Mouse (Mus musculus) E14TG2a.4 (cell line): Measurements from ENCODE around the gene Slc35f4.

Experiments used
- H3K27me3 ChIP-seq: 2 replicates; pipeline ENCODE4 v1.6.1; 2014; ENCODE audit warnings: low read length, control low read depth; ENCODE audit not compliant: insufficient read depth
- H3K36me3 ChIP-seq: 2 replicates; pipeline ENCODE4 v1.6.1; 2014; ENCODE audit warnings: low read length, control low read depth; ENCODE audit not compliant: insufficient read depth
- H3K4me1 ChIP-seq: replicated peaks from 2 replicates; pipeline ENCODE4 v1.6.1; 2014; ENCODE audit warnings: low read depth, low read length, control low read depth
- H3K4me3 ChIP-seq: replicated peaks from 2 replicates; pipeline ENCODE4 v1.5.1; 2014; ENCODE audit warnings: mild to moderate bottlenecking, low read length
- H3K9me3 ChIP-seq: 2 replicates; pipeline ENCODE4 v1.6.1; 2014; ENCODE audit warnings: low read length, control low read depth
- CTCF ChIP-seq: conservative IDR thresholded peaks from 2 replicates; pipeline ENCODE4 v1.5.1; 2014; ENCODE audit warnings: low read length
- NANOG ChIP-seq: IDR thresholded peaks from 2 replicates; pipeline ENCODE4 v1.6.1; 2014; ENCODE audit warnings: borderline replicate concordance, low read length, mixed read lengths
- POU5F1 ChIP-seq: IDR thresholded peaks from 2 replicates; pipeline ENCODE4 v1.6.1; 2014; ENCODE audit warnings: low read length, borderline replicate concordance

The Slc35f4 gene

GRCm38 (mm10) chr14:49345835-49346234 is 180.0 kb downstream of the Slc35f4 start:
- TF ChIP-seq NANOG (no peak), CTCF (no peak), POU5F1 (no peak)
- H3K4me1 ChIP-seq = peaks cover 13% of the 10 kb centered on the region; the same call in 1 of the 2 replicates
- H3K27me3 ChIP-seq = no peaks in the 10 kb centered on the region
- H3K4me3 ChIP-seq = no peak overlapping the region
- H3K36me3 ChIP-seq = no peaks in the 10 kb centered on the region
- no peaks in the 10 kb centered on the region for H3K9me3 ChIP-seq

- no peak overlapping the region for H3K4me3 ChIP-seq
- H3K27me3 ChIP-seq = no peaks in the 10 kb centered on the region
- no peaks in the 10 kb centered on the region for H3K36me3 ChIP-seq
- no peaks in the 10 kb centered on the region for H3K9me3 ChIP-seq
- TF ChIP-seq POU5F1 (no peak), NANOG (no peak)
- H3K4me1 ChIP-seq = no peaks in the 10 kb centered on the region
Measured at GRCm38 (mm10) chr14:49337011-49337410, 188.8 kb downstream of the Slc35f4 start.

GRCm38 (mm10) chr14:49333841-49334240 is 192.0 kb downstream of the Slc35f4 start:
- Histone ChIP-seq H3K9me3 (no peaks in the 10 kb centered on the region), H3K36me3 (no peaks in the 10 kb centered on the region), H3K4me3 (no peak overlapping the region), H3K27me3 (no peaks in the 10 kb centered on the region), H3K4me1 (no peaks in the 10 kb centered on the region)
- TF ChIP-seq NANOG (no peak), CTCF (no peak), POU5F1 (no peak)

- peaks cover 12% of the 10 kb centered on the region for H3K9me3 ChIP-seq
- no peaks in the 10 kb centered on the region for H3K36me3 ChIP-seq
- H3K4me1 ChIP-seq = peaks cover 9% of the 10 kb centered on the region
- no peaks in the 10 kb centered on the region for H3K27me3 ChIP-seq
- TF ChIP-seq POU5F1 = no peak
- no peak for TF ChIP-seq CTCF
- TF ChIP-seq NANOG = no peak
- H3K4me3 ChIP-seq = no peak overlapping the region
Measured at GRCm38 (mm10) chr14:49316493-49316894, 209.4 kb downstream of the Slc35f4 start.

- H3K36me3 ChIP-seq = no peaks in the 10 kb centered on the region
- H3K27me3 ChIP-seq = no peaks in the 10 kb centered on the region
- H3K4me3 ChIP-seq = no peak overlapping the region
- peaks cover 12% of the 10 kb centered on the region for H3K9me3 ChIP-seq
- TF ChIP-seq POU5F1 = no peak
- no peak for TF ChIP-seq CTCF
- no peak for TF ChIP-seq NANOG
- peaks cover 9% of the 10 kb centered on the region for H3K4me1 ChIP-seq
Measured at GRCm38 (mm10) chr14:49313981-49314380, 211.9 kb downstream of the Slc35f4 start.

GRCm38 (mm10) chr14:49313376-49313775 is 212.5 kb downstream of the Slc35f4 start:
- H3K9me3 ChIP-seq = peaks cover 12% of the 10 kb centered on the region
- TF ChIP-seq POU5F1 = no peak
- no peak for TF ChIP-seq CTCF
- no peak for TF ChIP-seq NANOG

GRCm38 (mm10) chr14:49311548-49311947 is 214.3 kb downstream of the Slc35f4 start:
- no peaks in the 10 kb centered on the region for H3K36me3 ChIP-seq
- peaks cover 12% of the 10 kb centered on the region for H3K9me3 ChIP-seq
- peaks cover 9% of the 10 kb centered on the region for H3K4me1 ChIP-seq
- H3K4me3 ChIP-seq = no peak overlapping the region
- H3K27me3 ChIP-seq = no peaks in the 10 kb centered on the region
- TF ChIP-seq POU5F1 (no peak), CTCF (no peak), NANOG (no peak)

More at GRCm38 (mm10) chr14:49313376-49313775, 212.5 kb downstream of the Slc35f4 start:
- Histone ChIP-seq H3K27me3 (no peaks in the 10 kb centered on the region), H3K4me3 (no peak overlapping the region), H3K4me1 (peaks cover 9% of the 10 kb centered on the region), H3K36me3 (no peaks in the 10 kb centered on the region)

- Histone ChIP-seq H3K27me3 (no peaks in the 10 kb centered on the region), H3K9me3 (peaks cover 12% of the 10 kb centered on the region), H3K4me1 (peaks cover 9% of the 10 kb centered on the region), H3K4me3 (no peak overlapping the region), H3K36me3 (no peaks in the 10 kb centered on the region)
- TF ChIP-seq POU5F1 (no peak), NANOG (no peak), CTCF (no peak)
Measured at GRCm38 (mm10) chr14:49311091-49311492, 214.8 kb downstream of the Slc35f4 start.

GRCm38 (mm10) chr14:49309670-49310069 is 216.2 kb downstream of the Slc35f4 start:
- no peaks in the 10 kb centered on the region; the same call in 1 of the 2 replicates for H3K9me3 ChIP-seq
- peaks cover 9% of the 10 kb centered on the region for H3K4me1 ChIP-seq
- H3K4me3 ChIP-seq = no peak overlapping the region
- H3K27me3 ChIP-seq = no peaks in the 10 kb centered on the region
- no peaks in the 10 kb centered on the region for H3K36me3 ChIP-seq
- no peak for TF ChIP-seq NANOG

GRCm38 (mm10) chr14:49308591-49308990 is 217.3 kb downstream of the Slc35f4 start:
- Histone ChIP-seq H3K4me3 (no peak overlapping the region), H3K36me3 (no peaks in the 10 kb centered on the region), H3K9me3 (no peaks in the 10 kb centered on the region), H3K27me3 (no peaks in the 10 kb centered on the region), H3K4me1 (peaks cover 5% of the 10 kb centered on the region)
- TF ChIP-seq NANOG (no peak), CTCF (no peak), POU5F1 (no peak)
